Mouse (Mus musculus) testis, adult 2 months (tissue): ENCODE data around the gene Strada. TPM values are rescaled to one million over a fixed set of nuclear protein-coding genes. Genes with fewer than 3 reads are reported as not detected.

ENCODE experiments used
- H3K27ac ChIP-seq: fragments of 200-500 bp; 2 replicates; pipeline ENCODE4 v1.5.1; 2012; ENCODE audit warnings: low read depth, low read length; ENCODE audit not compliant: control insufficient read depth, insufficient read depth
- H3K27me3 ChIP-seq: fragments of 200-500 bp; 2 replicates; pipeline ENCODE4 v1.6.1; 2012; ENCODE audit warnings: mild to moderate bottlenecking, low read length, moderate library complexity; ENCODE audit not compliant: control insufficient read depth, insufficient read depth
- H3K36me3 ChIP-seq: fragments of 200-500 bp; 2 replicates; pipeline ENCODE4 v1.6.1; 2012; ENCODE audit warnings: mild to moderate bottlenecking, low read length; ENCODE audit not compliant: control insufficient read depth, insufficient read depth
- H3K4me1 ChIP-seq: fragments of 200-500 bp; 2 replicates; pipeline ENCODE4 v1.6.1; 2012; ENCODE audit warnings: low read length; ENCODE audit not compliant: control insufficient read depth, insufficient read depth
- H3K4me3 ChIP-seq: fragments of 200-500 bp; 2 replicates; pipeline ENCODE4 v1.5.1; 2012; ENCODE audit warnings: low read depth, mild to moderate bottlenecking, low read length, moderate library complexity, mixed read lengths; ENCODE audit not compliant: control insufficient read depth
- CTCF ChIP-seq: fragments of 200-500 bp; IDR thresholded peaks from 2 replicates; pipeline ENCODE4 v1.5.1; 2012; ENCODE audit warnings: low read depth, mild to moderate bottlenecking, inconsistent platforms, low read length, moderate library complexity; ENCODE audit not compliant: control insufficient read depth, insufficient read depth, insufficient replicate concordance
- POLR2A ChIP-seq: fragments of 200-500 bp; IDR thresholded peaks from 2 replicates; pipeline ENCODE4 v1.6.1; 2012; ENCODE audit warnings: low read depth, mild to moderate bottlenecking, inconsistent platforms, low read length, moderate library complexity; ENCODE audit not compliant: control insufficient read depth
- polyA plus RNA-seq: library from polyadenylated mRNA; depleted of rRNA; stranded (reverse); fragments of >200 nt; gene quantifications from 2 replicates; pipeline ENCODE4 v1.2.3, GENCODE M21; 2012; rRNA removed

Gene Strada
- polyA plus RNA-seq, 1 experiment, result 157 TPM

- H3K36me3 ChIP-seq, result no peaks in the 10 kb centered on the region; the same call in 1 of the 2 replicates
- no peaks in the 10 kb centered on the region for H3K27me3 ChIP-seq
- H3K27ac ChIP-seq, result no peak overlapping the region
- TF ChIP-seq POLR2A, result no peak
- TF ChIP-seq CTCF, result no peak
- no peaks in the 10 kb centered on the region for H3K4me1 ChIP-seq
- no peak overlapping the region for H3K4me3 ChIP-seq
These were observed 76.1 kb downstream of the Strada start for GRCm38 (mm10) chr11:106125827-106126226.

- Histone ChIP-seq H3K4me1 (no peaks in the 10 kb centered on the region), H3K4me3 (no peak overlapping the region), H3K36me3 (no peaks in the 10 kb centered on the region; the same call in 1 of the 2 replicates), H3K27ac (no peak overlapping the region), H3K27me3 (no peaks in the 10 kb centered on the region)
- no peak for TF ChIP-seq CTCF
- TF ChIP-seq POLR2A, result no peak
These were observed 77.2 kb downstream of the Strada start for GRCm38 (mm10) chr11:106124784-106125183.

DNA sequence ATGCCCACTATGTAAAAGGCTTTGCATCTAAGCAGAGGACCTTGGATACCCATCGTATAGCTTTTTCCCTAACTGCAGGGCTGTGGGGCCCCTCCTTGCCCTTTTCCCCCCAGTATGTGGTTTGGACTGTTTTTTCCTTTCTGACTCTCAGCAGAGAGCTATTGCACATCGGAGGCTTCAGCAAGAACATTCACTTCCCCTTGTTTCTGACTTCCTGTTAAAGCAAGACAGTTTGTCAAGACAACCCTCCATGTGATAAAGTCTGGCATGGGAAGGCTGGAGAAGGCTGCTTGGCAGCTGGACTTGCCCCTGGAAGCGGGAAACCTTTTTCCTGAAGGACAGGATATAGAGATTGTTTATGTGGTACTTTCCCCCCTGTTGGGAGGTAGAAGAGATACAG is 79.2 kb downstream of the Strada start:
- Histone ChIP-seq H3K27me3 (no peaks in the 10 kb centered on the region), H3K27ac (no peak overlapping the region), H3K4me1 (no peaks in the 10 kb centered on the region), H3K36me3 (no peaks in the 10 kb centered on the region; the same call in 1 of the 2 replicates), H3K4me3 (no peak overlapping the region)
- no peak for TF ChIP-seq POLR2A
- no peak for TF ChIP-seq CTCF

GRCm38 (mm10) chr11:106122221-106122620 is 79.7 kb downstream of the Strada start:
- Histone ChIP-seq H3K27ac (no peak overlapping the region), H3K36me3 (no peaks in the 10 kb centered on the region; the same call in 1 of the 2 replicates), H3K4me3 (no peak overlapping the region), H3K4me1 (no peaks in the 10 kb centered on the region), H3K27me3 (no peaks in the 10 kb centered on the region)
- TF ChIP-seq POLR2A, result no peak
- no peak for TF ChIP-seq CTCF

Other genes with a start within 250 kb of the Strada start
- gene Cyb561, start 248.8 kb downstream of the Strada start, polyA plus RNA-seq, result 21.8 and 36.1 TPM in 2 replicates
- gene Ace, start 234.2 kb downstream of the Strada start, polyA plus RNA-seq, result 389 and 421 TPM in 2 replicates
- 78.7 and 82.6 TPM in 2 replicates for gene Ace3, start 207.5 kb downstream of the Strada start, polyA plus RNA-seq
- gene Kcnh6, start 194.0 kb downstream of the Strada start, polyA plus RNA-seq, result 0.41 and 0.46 TPM in 2 replicates
- 65.9 and 66.7 TPM in 2 replicates for gene Dcaf7, start 165.3 kb downstream of the Strada start, polyA plus RNA-seq
- gene Taco1, start 136.1 kb downstream of the Strada start, polyA plus RNA-seq, result 3.5 and 4.3 TPM in 2 replicates
- gene Map3k3, start 117.6 kb downstream of the Strada start, polyA plus RNA-seq, result 10.5 and 11.3 TPM in 2 replicates
- 124 and 142 TPM in 2 replicates for gene Gm10840, start 41.3 kb downstream of the Strada start, polyA plus RNA-seq
- 1,077 and 1,168 TPM in 2 replicates for gene Limd2, start 41.3 kb downstream of the Strada start, polyA plus RNA-seq
- gene Ccdc47, start 14.2 kb upstream of the Strada start, polyA plus RNA-seq, result 8.2 and 11.0 TPM in 2 replicates
- 12.0 and 13.2 TPM in 2 replicates for gene Ddx42, start 14.8 kb upstream of the Strada start, polyA plus RNA-seq
- 16.0 and 17.2 TPM in 2 replicates for gene Ftsj3, start 53.9 kb upstream of the Strada start, polyA plus RNA-seq
- 81.2 and 90.9 TPM in 2 replicates for gene Psmc5, start 54.0 kb upstream of the Strada start, polyA plus RNA-seq
- 74.7 and 74.9 TPM in 2 replicates for gene Smarcd2, start 70.8 kb upstream of the Strada start, polyA plus RNA-seq
- 92.3 and 97.5 TPM in 2 replicates for gene Tcam1, start 74.5 kb upstream of the Strada start, polyA plus RNA-seq
- not detected in 2 replicates for gene Gh, start 99.7 kb upstream of the Strada start, polyA plus RNA-seq
- 0.09 and 0.16 TPM in 2 replicates for gene Cd79b, start 112.6 kb upstream of the Strada start, polyA plus RNA-seq
- gene Scn4a, start 151.1 kb upstream of the Strada start, polyA plus RNA-seq, result 0.51 and 1.1 TPM in 2 replicates
- 0.40 and 0.49 TPM in 2 replicates for gene Prr29, start 163.3 kb upstream of the Strada start, polyA plus RNA-seq
- 1.2 and 1.7 TPM in 2 replicates for gene Icam2, start 185.9 kb upstream of the Strada start, polyA plus RNA-seq